Mouse (Mus musculus) limb, embryonic 14.5 days (tissue): Measurements from ENCODE around the gene Pef1. TPM values are rescaled to one million over a fixed set of nuclear protein-coding genes. Genes with fewer than 3 reads are reported as not detected.

Source experiments
- ATAC-seq: fragments of 200-750 bp; cut with Nextera tagmentation; 2 replicates; pipeline ENCODE4 v1.8.0; 2017; ENCODE audit warnings: low read depth, moderate number of reproducible peaks, moderate TSS enrichment; ENCODE audit not compliant: low FRiP score
- DNase-seq: peaks from one replicate; pipeline ENCODE4 v3.0.0-alpha.2; 2015; ENCODE audit warnings: low spot score
- H3K27ac ChIP-seq: fragments of 300-500 bp; sonication (generic); replicated peaks from 2 replicates; pipeline ENCODE4 v1.5.1; 2014; ENCODE audit warnings: low read depth, mild to moderate bottlenecking, low read length, moderate library complexity, mixed read lengths
- H3K27me3 ChIP-seq: fragments of 300-500 bp; sonication (generic); 2 replicates; pipeline ENCODE4 v1.6.1; 2014; ENCODE audit warnings: low read length, mixed read lengths; ENCODE audit not compliant: control insufficient read depth, insufficient read depth
- H3K36me3 ChIP-seq: fragments of 300-500 bp; sonication (generic); 2 replicates; pipeline ENCODE4 v1.6.1; 2014; ENCODE audit warnings: mild to moderate bottlenecking, low read length, moderate library complexity, mixed read lengths; ENCODE audit not compliant: control insufficient read depth, insufficient read depth
- H3K4me1 ChIP-seq: fragments of 300-500 bp; sonication (generic); 2 replicates; pipeline ENCODE4 v1.6.1; 2014; ENCODE audit warnings: antibody characterized with exemption, low read length, mixed read lengths; ENCODE audit not compliant: control insufficient read depth, insufficient read depth
- H3K4me2 ChIP-seq: fragments of 300-500 bp; sonication (generic); replicated peaks from 2 replicates; pipeline ENCODE4 v1.6.1; 2014; ENCODE audit warnings: low read depth, mild to moderate bottlenecking, low read length, moderate library complexity; ENCODE audit not compliant: severe bottlenecking
- H3K4me3 ChIP-seq: fragments of 300-500 bp; sonication (generic); replicated peaks from 2 replicates; pipeline ENCODE4 v1.5.1; 2014; ENCODE audit warnings: low read length
- H3K9ac ChIP-seq: fragments of 300-500 bp; sonication (generic); 2 replicates; pipeline ENCODE4 v1.6.1; 2014; ENCODE audit warnings: mild to moderate bottlenecking, low read depth, low read length, moderate library complexity; ENCODE audit not compliant: severe bottlenecking
- H3K9me3 ChIP-seq: fragments of 300-500 bp; sonication (generic); 2 replicates; pipeline ENCODE4 v1.6.1; 2016; ENCODE audit warnings: low read length; ENCODE audit not compliant: control insufficient read depth
- POLR2A ChIP-seq: fragments of 200-500 bp; IDR thresholded peaks from 2 replicates; pipeline ENCODE4 v1.8.0; 2012; ENCODE audit warnings: inconsistent platforms, mild to moderate bottlenecking, moderate library complexity, borderline replicate concordance; ENCODE audit not compliant: insufficient read depth, insufficient read length; ENCODE audit errors: extremely low read depth
- WGBS: fragments of 180-500 bp; shearing (Covaris S2); extraction: QIAGEN DNeasy Blood & Tissue Kit; methylation state at CpG from one replicate; pipeline ENCODE4 v1.1.7; 2014; 5-methylcytosine and 5-hydroxymethylcytosine counted together
- polyA plus RNA-seq, 2 experiments: library from polyadenylated mRNA; depleted of rRNA in 1 of 2; stranded (reverse) in 1 of 2; unstranded in 1 of 2; fragments of >200 nt; fragmentation: Nextera tagmentation in 1 of 2; extraction: Ambion mirVana in 1 of 2; gene quantifications; 2 replicates each; pipeline versions ENCODE4 v1.2.1 to v1.2.3; 2012 to 2014

Pef1 gene
- polyA plus RNA-seq, 2 experiments = 55.8 to 74.6 TPM

DNA sequence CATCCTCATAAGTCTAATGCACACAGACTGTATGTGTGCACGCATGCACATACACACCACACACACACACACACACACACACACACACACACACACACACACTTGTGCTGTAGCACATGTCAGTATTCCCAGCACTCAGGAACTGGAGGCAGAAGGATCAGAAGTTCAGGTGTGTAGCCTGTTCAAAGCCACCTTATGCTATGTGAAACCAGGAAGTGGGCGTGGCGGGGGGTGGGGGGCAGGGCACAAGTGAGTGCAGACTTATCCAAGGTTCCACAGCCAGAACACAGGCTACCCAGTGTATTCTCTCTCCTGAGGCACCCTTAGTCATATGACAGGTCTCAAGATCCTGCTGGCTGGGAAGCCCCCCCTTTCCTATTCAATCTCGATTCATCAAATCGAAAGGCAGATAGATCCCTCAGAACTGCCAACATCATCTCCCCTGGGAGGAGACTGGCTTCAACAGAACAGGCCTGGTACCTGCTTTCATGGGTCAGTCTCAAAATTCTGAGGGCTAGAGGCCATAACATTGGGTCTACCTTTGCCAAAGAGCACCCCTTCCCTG is 73.9 kb downstream of the Pef1 start:
- Histone ChIP-seq H3K9ac (no peak overlapping the region), H3K27me3 (peaks cover 13% of the 10 kb centered on the region; the same call in 1 of the 2 replicates), H3K4me3 (no peak overlapping the region), H3K4me1 (peaks cover 26% of the 10 kb centered on the region), H3K36me3 (no peaks in the 10 kb centered on the region), H3K27ac (no peak overlapping the region), H3K9me3 (no peaks in the 10 kb centered on the region), H3K4me2 (no peak overlapping the region)
- ATAC-seq = no peak
- DNase-seq = no peak
- WGBS = 70% methylated on average over 5 of the region's 5 CpGs
- no peak for TF ChIP-seq POLR2A

DNA sequence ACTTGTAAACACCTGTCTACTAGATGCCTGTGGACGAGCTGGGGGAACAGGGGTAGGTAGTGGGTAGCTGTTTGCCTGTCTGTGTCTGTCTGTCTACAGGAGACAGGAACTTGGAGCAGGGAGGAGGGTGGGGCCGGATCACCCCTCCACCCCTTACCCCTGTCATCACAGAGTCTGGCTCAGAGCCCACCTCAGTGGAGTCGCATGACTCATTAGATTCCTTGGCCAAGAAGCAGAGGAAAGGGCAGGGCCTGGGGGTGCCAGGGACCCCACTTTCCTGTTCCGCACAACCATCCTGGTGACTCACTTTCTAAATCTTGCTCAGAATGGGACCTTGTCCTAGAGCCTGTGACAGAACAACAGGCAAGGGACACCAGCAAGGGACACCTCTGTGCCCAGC is 74.7 kb downstream of the Pef1 start:
- H3K4me1 ChIP-seq = peaks cover 18% of the 10 kb centered on the region
- no peak for TF ChIP-seq POLR2A
- no peaks in the 10 kb centered on the region for H3K9me3 ChIP-seq
- H3K4me3 ChIP-seq = no peak overlapping the region
- 56% methylated on average over 4 of the region's 4 CpGs for WGBS
- no peak overlapping the region for H3K4me2 ChIP-seq
- no peak for DNase-seq
- H3K9ac ChIP-seq = no peak overlapping the region
- H3K36me3 ChIP-seq = no peaks in the 10 kb centered on the region
- no peak for ATAC-seq
- no peak overlapping the region for H3K27ac ChIP-seq
- peaks cover 13% of the 10 kb centered on the region; the same call in 1 of the 2 replicates for H3K27me3 ChIP-seq

DNA sequence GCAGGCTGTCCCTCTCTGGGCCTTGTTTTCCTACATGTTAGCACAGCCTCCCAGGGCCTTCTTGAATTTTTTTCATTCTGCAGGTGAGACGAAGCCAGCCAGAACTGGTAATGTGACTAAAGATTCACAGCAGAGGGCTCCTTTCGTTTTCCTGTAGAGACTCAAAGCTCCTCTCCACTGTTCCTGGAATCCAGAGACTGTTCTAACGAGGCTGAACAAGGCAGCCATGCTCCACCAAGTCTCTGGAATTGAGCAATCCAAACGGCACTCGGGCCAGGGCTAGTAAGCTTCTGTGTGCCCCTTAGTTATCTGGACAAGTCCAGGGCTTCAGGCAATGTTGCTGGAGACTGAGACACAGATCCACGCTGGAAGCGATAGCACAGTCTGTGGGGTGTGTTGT is 75.2 kb downstream of the Pef1 start:
- no peak overlapping the region for H3K4me2 ChIP-seq
- DNase-seq = no peak
- no peak for ATAC-seq
- peaks cover 14% of the 10 kb centered on the region for H3K4me1 ChIP-seq
- H3K9me3 ChIP-seq = no peaks in the 10 kb centered on the region
- no peak overlapping the region for H3K4me3 ChIP-seq
- WGBS = 55% methylated on average over 7 of the region's 7 CpGs
- no peaks in the 10 kb centered on the region for H3K36me3 ChIP-seq
- H3K27ac ChIP-seq = no peak overlapping the region
- TF ChIP-seq POLR2A = no peak
- peaks cover 13% of the 10 kb centered on the region; the same call in 1 of the 2 replicates for H3K27me3 ChIP-seq
- H3K9ac ChIP-seq = no peak overlapping the region

Other genes starting within 250 kb of the Pef1 start
- 0.15 and 0.20 TPM in 2 replicates for gene Spocd1, start 173.3 kb upstream of the Pef1 start, polyA plus RNA-seq (2012; rRNA removed)
- gene Spocd1, start 173.3 kb upstream of the Pef1 start, polyA plus RNA-seq (2014; fragmentation: Nextera tagmentation; extraction: Ambion mirVana) = not detected in 2 replicates
- gene Adgrb2, start 117.7 kb upstream of the Pef1 start, polyA plus RNA-seq (2012; rRNA removed) = 52.3 and 73.4 TPM in 2 replicates
- gene Adgrb2, start 117.7 kb upstream of the Pef1 start, polyA plus RNA-seq (2014; fragmentation: Nextera tagmentation; extraction: Ambion mirVana) = 7.2 and 9.2 TPM in 2 replicates
- gene Col16a1, start 54.7 kb upstream of the Pef1 start, polyA plus RNA-seq (2012; rRNA removed) = 254 and 284 TPM in 2 replicates
- gene Col16a1, start 54.7 kb upstream of the Pef1 start, polyA plus RNA-seq (2014; fragmentation: Nextera tagmentation; extraction: Ambion mirVana) = 153 TPM in 2 replicates
- 0.10 and 0.37 TPM in 2 replicates for gene Hcrtr1, start 36.8 kb downstream of the Pef1 start, polyA plus RNA-seq (2012; rRNA removed)
- gene Hcrtr1, start 36.8 kb downstream of the Pef1 start, polyA plus RNA-seq (2014; fragmentation: Nextera tagmentation; extraction: Ambion mirVana) = 0.08 TPM in 1 of 2 replicates, not detected in the other
- 19.9 and 23.9 TPM in 2 replicates for gene Tinagl1, start 72.6 kb downstream of the Pef1 start, polyA plus RNA-seq (2012; rRNA removed)
- gene Tinagl1, start 72.6 kb downstream of the Pef1 start, polyA plus RNA-seq (2014; fragmentation: Nextera tagmentation; extraction: Ambion mirVana) = 13.6 and 14.2 TPM in 2 replicates
- 0.03 and 0.04 TPM in 2 replicates for gene Gm853, start 119.8 kb downstream of the Pef1 start, polyA plus RNA-seq (2012; rRNA removed)
- not detected in 2 replicates for gene Gm853, start 119.8 kb downstream of the Pef1 start, polyA plus RNA-seq (2014; fragmentation: Nextera tagmentation; extraction: Ambion mirVana)
- 161 and 261 TPM in 2 replicates for gene Serinc2, start 176.6 kb downstream of the Pef1 start, polyA plus RNA-seq (2012; rRNA removed)
- gene Serinc2, start 176.6 kb downstream of the Pef1 start, polyA plus RNA-seq (2014; fragmentation: Nextera tagmentation; extraction: Ambion mirVana) = 150 and 186 TPM in 2 replicates
- 34.7 and 41.6 TPM in 2 replicates for gene Fabp3, start 206.0 kb downstream of the Pef1 start, polyA plus RNA-seq (2012; rRNA removed)
- 34.0 and 47.3 TPM in 2 replicates for gene Fabp3, start 206.0 kb downstream of the Pef1 start, polyA plus RNA-seq (2014; fragmentation: Nextera tagmentation; extraction: Ambion mirVana)
- 0.30 TPM in 1 of 2 replicates, not detected in the other for gene Gm10570, start 206.1 kb downstream of the Pef1 start, polyA plus RNA-seq (2012; rRNA removed)
- not detected in 2 replicates for gene Gm10570, start 206.1 kb downstream of the Pef1 start, polyA plus RNA-seq (2014; fragmentation: Nextera tagmentation; extraction: Ambion mirVana)